ENCODE assay signal across 10 mouse cellular contexts in genomic region chr16:77060166-77060565, GRCm38 (mm10). TPM values are rescaled to one million over a fixed set of nuclear protein-coding genes. Genes with fewer than 3 reads are reported as not detected.
DNase-seq lines count a peak whose midpoint lies in the region; ATAC-seq lines count a peak whose summit lies in the region.
"Had no signal": no experiment of that assay in that cellular context is flagged by ENCODE, and none has a peak within 500 bp of the region (broad histone marks: within the 10 kb centered on the region; RNA-seq: fewer than 3 reads in every experiment).

No protein-coding gene starts in this region.

- no peak overlapping the region for H3K4me3 ChIP-seq in hindbrain, embryonic 11.5 days (ENCODE audit: low read depth, low read length)
- H3K4me3 ChIP-seq in hindbrain, embryonic 13.5 days = no peak overlapping the region
- H3K4me3 ChIP-seq: heart, embryonic 15.5 days; limb, embryonic 12.5 days had no signal

- no peaks in the 10 kb centered on the region for H3K9me3 ChIP-seq in hindbrain, embryonic 11.5 days (ENCODE audit: control insufficient read depth, low read length)
- H3K9me3 ChIP-seq in hindbrain, embryonic 13.5 days = no peaks in the 10 kb centered on the region
- H3K9me3 ChIP-seq: heart, embryonic 15.5 days; limb, embryonic 12.5 days had no signal

- peak; percentile 29; the same call in 1 of the 2 replicates for ATAC-seq in hindbrain, embryonic 11.5 days (ENCODE audit: low FRiP score)
- no peak for ATAC-seq in hindbrain, embryonic 13.5 days (ENCODE audit: low FRiP score)

- no peak overlapping the region for H3K4me2 ChIP-seq in hindbrain, embryonic 11.5 days (replicated peaks; ENCODE audit: low read depth, low read length)
- H3K4me2 ChIP-seq in hindbrain, embryonic 13.5 days = no peak overlapping the region
- H3K4me2 ChIP-seq: heart, embryonic 15.5 days; limb, embryonic 12.5 days had no signal

- no peaks in the 10 kb centered on the region for H3K4me1 ChIP-seq in hindbrain, embryonic 11.5 days (replicated peaks; ENCODE audit: control insufficient read depth, insufficient read depth, low read length)
- H3K4me1 ChIP-seq in hindbrain, embryonic 13.5 days (replicated peaks) = peaks cover 8% of the 10 kb centered on the region
- H3K4me1 ChIP-seq: heart, embryonic 15.5 days; limb, embryonic 12.5 days had no signal

- no peak overlapping the region for H3K9ac ChIP-seq in hindbrain, embryonic 11.5 days (ENCODE audit: low read depth, low read length)
- no peak overlapping the region for H3K9ac ChIP-seq in hindbrain, embryonic 13.5 days
- H3K9ac ChIP-seq: heart, embryonic 15.5 days; limb, embryonic 12.5 days had no signal

- DNase-seq in hindbrain, embryonic 11.5 days (ENCODE audit: low spot score) = no peak
- peak; percentile 86 for DNase-seq in T-cell, adult 2 months (ENCODE audit: low spot score)
- DNase-seq in liver = peak; percentile 84
- DNase-seq in spleen, postnatal 4 days (ENCODE audit: low spot score in 2 of 2) = peak; percentile 83 to 86
- DNase-seq in retina, embryonic 14.5 days (ENCODE audit: low spot score) = no peak
- DNase-seq in cerebellum, adult 8-10 months = no peak
- no peak for DNase-seq in layer of hippocampus, adult 18-20 months (ENCODE audit: low spot score in 2 of 2)

- H3K27me3 ChIP-seq in hindbrain, embryonic 11.5 days (ENCODE audit: control insufficient read depth, insufficient read depth, low read length) = no peaks in the 10 kb centered on the region
- no peaks in the 10 kb centered on the region for H3K27me3 ChIP-seq in hindbrain, embryonic 13.5 days
- H3K27me3 ChIP-seq: heart, embryonic 15.5 days; limb, embryonic 12.5 days had no signal

- no peak overlapping the region for H3K27ac ChIP-seq in hindbrain, embryonic 11.5 days (ENCODE audit: low read depth, low read length)
- no peak overlapping the region for H3K27ac ChIP-seq in hindbrain, embryonic 13.5 days
- H3K27ac ChIP-seq: heart, embryonic 15.5 days; limb, embryonic 12.5 days had no signal

- H3K36me3 ChIP-seq in hindbrain, embryonic 11.5 days (ENCODE audit: control insufficient read depth, insufficient read depth, low read length) = no peaks in the 10 kb centered on the region
- H3K36me3 ChIP-seq in hindbrain, embryonic 13.5 days = peaks cover 9% of the 10 kb centered on the region; the same call in 1 of the 2 replicates

- 81% methylated on average over 8 of the region's 8 CpGs for WGBS in hindbrain, embryonic 11.5 days
- 85% methylated on average over 8 of the region's 8 CpGs for WGBS in hindbrain, embryonic 13.5 days

RNA-seq across cellular contexts. Expression of gene Usp25, which starts 46.7 kb away (rescaled TPM):
- polyA plus RNA-seq in hindbrain, embryonic 11.5 days (2014; fragmentation: Nextera tagmentation; extraction: Ambion mirVana) = 21.7 and 26.1 TPM in 2 replicates
- polyA plus RNA-seq in hindbrain, embryonic 13.5 days (2015; fragmentation: Nextera tagmentation; extraction: Ambion mirVana) = 11.2 and 13.8 TPM in 2 replicates
- total RNA-seq in layer of hippocampus, adult 18-20 months (2021) = 10 to 100 TPM; 35.9 to 36.8 TPM

Comparison
In these comparisons a context has a peak if more than half of its experiments do, and no peak if none do; other contexts are left out.
1. DNase-seq: peak in T-cell, adult 2 months (single experiment), liver (single experiment) and spleen, postnatal 4 days (2 of 2); none in hindbrain, embryonic 11.5 days (single experiment), retina, embryonic 14.5 days (single experiment), cerebellum, adult 8-10 months (single experiment) and layer of hippocampus, adult 18-20 months (0 of 2).